Mouse (Mus musculus) thymus, adult 2 months (tissue): ENCODE measurements around the gene Prickle3. TPM values are rescaled to one million over a fixed set of nuclear protein-coding genes. Genes with fewer than 3 reads are reported as not detected.

ENCODE experiments used
- DNase-seq: peaks from one replicate; pipeline ENCODE4 v3.0.0; 2021
- H3K27ac ChIP-seq: fragments of 200-500 bp; 2 replicates; pipeline ENCODE4 v1.5.1; 2012; ENCODE audit warnings: low read length, control low read depth; ENCODE audit not compliant: control insufficient read depth, insufficient read depth
- H3K27me3 ChIP-seq: fragments of 200-500 bp; 2 replicates; pipeline ENCODE4 v1.6.1; 2012; ENCODE audit warnings: mild to moderate bottlenecking, low read length, moderate library complexity, mixed read lengths; ENCODE audit not compliant: control insufficient read depth, insufficient read depth
- H3K36me3 ChIP-seq: fragments of 200-500 bp; 2 replicates; pipeline ENCODE4 v1.6.1; 2012; ENCODE audit warnings: mild to moderate bottlenecking, low read length, moderate library complexity; ENCODE audit not compliant: control insufficient read depth, insufficient read depth
- H3K4me1 ChIP-seq: fragments of 200-500 bp; replicated peaks from 2 replicates; pipeline ENCODE4 v1.6.1; 2012; ENCODE audit warnings: low read length; ENCODE audit not compliant: control insufficient read depth, insufficient read depth
- H3K4me3 ChIP-seq: fragments of 200-500 bp; 2 replicates; pipeline ENCODE4 v1.5.1; 2012; ENCODE audit warnings: mild to moderate bottlenecking, low read length, control low read depth, moderate library complexity; ENCODE audit not compliant: control insufficient read depth, insufficient read depth
- CTCF ChIP-seq: fragments of 200-500 bp; IDR thresholded peaks from 2 replicates; pipeline ENCODE4 v1.5.1; 2012; ENCODE audit warnings: mild to moderate bottlenecking, control low read depth, low read length, moderate library complexity, borderline replicate concordance; ENCODE audit not compliant: control insufficient read depth, poor library complexity, insufficient read depth; ENCODE audit errors: extremely low read depth
- POLR2A ChIP-seq: fragments of 200-500 bp; IDR thresholded peaks from 2 replicates; pipeline ENCODE4 v1.6.1; 2012; ENCODE audit warnings: mild to moderate bottlenecking, low read length, control low read depth, moderate library complexity; ENCODE audit not compliant: control insufficient read depth, poor library complexity, insufficient read depth; ENCODE audit errors: extremely low read depth
- WGBS: fragments of 180-500 bp; shearing (Covaris S2); methylation state at CpG from one replicate; pipeline ENCODE4 v1.1.7; 2018; 5-methylcytosine and 5-hydroxymethylcytosine counted together
- polyA plus RNA-seq: library from polyadenylated mRNA; depleted of rRNA; stranded (reverse); fragments of >200 nt; gene quantifications from 2 replicates; pipeline ENCODE4 v1.2.3, GENCODE M21; 2012

Prickle3 gene
- polyA plus RNA-seq, 1 experiment: 29.7 TPM

DNA sequence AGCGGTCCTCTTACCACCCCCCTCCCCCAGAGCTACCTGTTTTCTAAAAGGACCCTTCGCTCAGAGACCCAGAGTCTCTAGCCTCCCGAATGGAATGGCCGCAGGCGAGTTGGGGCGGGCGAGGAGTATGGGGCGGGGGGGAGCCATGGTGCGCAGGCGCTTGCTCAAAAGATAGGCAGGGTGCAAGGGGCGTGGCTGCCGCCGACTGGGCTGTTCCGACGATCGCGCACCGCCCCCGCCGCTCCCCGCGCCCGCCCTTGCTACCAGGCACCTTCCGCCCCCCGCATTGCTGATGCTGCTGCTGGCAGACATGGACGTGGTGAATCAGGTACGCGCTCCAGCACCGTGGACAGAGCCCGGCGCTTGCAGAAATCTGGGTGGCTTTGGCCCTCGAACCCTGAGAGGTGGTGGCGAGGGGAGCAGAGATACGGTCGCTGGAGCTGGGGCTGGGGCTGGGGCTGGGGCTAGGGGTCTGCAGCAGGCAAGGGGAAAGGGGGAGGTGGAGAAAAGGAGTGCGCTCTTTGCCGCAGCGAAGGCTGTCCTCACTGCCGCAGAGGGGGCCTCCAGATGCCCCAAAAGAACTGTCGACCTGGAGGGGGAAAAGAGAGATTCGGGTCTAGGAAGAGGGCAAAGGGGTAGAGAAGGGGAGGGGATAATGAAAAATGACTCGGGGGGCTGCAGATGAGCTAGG lies 18.5 kb upstream of the Prickle3 start, which contains the start of gene Syp:
TSS of gene Syp (plus strand) at position 71 of the 691 bp plus-strand sequence.
- H3K27me3 ChIP-seq: no peaks in the 10 kb centered on the region; the same call in 1 of the 2 replicates
- DNase-seq: peak; percentile 87

DNA sequence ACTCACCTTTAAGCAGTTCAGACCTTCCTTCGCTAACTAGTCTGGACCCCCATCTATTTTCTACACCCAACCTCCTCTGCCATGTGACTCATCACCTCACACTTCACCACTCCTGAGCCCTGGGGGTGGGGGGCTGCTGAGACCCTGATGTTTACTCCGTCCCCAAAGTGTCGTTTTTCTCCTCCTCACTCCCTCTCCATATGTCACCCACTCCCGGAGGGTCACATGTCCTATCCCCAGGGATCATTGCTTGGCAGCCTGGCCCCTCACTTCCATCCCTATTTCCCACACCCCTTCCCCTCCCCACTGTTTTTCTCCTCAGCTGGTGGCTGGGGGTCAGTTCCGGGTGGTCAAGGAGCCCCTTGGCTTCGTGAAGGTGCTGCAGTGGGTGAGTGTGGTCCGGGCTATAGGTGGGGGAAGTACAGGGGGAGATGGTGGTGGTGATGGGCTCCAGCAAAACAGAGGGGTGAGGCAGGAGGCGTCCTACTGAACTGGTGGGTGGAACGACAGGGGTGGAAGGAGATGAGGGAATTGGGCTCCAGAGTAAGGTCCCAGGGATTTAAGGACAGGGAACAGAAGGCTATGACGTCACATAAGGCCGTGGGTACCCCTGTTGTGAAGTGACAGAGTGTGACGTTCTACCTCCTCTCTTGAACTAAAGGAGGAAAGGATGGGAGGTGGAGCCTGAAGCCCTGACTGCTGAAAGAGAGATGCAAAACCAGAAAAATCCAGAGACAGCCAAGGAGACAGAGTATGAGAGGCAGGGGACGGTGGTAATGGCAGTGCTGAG lies 17.3 kb upstream of the Prickle3 start:
- 21% methylated on average over 13 of the region's 13 CpGs for WGBS
- TF ChIP-seq POLR2A (no peak), CTCF (no peak)
- no peaks in the 10 kb centered on the region; the same call in 1 of the 2 replicates for H3K27me3 ChIP-seq
- H3K4me1 ChIP-seq: 0 out of 2 replicates have a peak, but pooled peaks cover 5% of the 10 kb centered on the region
- no peak for DNase-seq
- no peak overlapping the region for H3K4me3 ChIP-seq
- no peaks in the 10 kb centered on the region for H3K36me3 ChIP-seq
- no peak overlapping the region for H3K27ac ChIP-seq

More for the DNA sequence above, 18.5 kb upstream of the Prickle3 start, which contains the start of gene Syp:
- 2% methylated on average over 39 of the region's 42 CpGs for WGBS
- no peaks in the 10 kb centered on the region for H3K36me3 ChIP-seq
- TF ChIP-seq POLR2A (no peak), CTCF (no peak)
- 0 out of 2 replicates have a peak, but pooled peaks cover 5% of the 10 kb centered on the region for H3K4me1 ChIP-seq
- no peak within 1 kb of the TSS for H3K27ac ChIP-seq
- H3K4me3 ChIP-seq: no peak within 1 kb of the TSS

DNA sequence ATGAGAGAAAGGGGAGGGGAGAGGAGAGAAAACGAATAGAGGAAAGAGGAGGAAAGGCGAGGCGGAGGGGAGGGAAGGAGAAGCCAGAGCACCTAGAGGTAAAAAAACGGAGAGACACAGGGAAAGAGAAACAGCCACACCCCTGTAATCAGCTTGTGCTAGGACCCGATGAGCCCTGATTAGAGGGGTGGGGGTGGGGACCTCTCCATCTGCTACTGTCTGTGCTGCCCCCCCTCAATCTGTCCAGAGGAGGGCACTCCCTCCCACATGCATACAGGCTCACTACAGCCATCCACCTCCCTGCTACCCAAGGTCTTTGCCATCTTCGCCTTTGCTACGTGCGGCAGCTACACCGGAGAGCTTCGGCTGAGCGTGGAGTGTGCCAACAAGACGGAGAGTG lies 16.3 kb upstream of the Prickle3 start:
- no peak for TF ChIP-seq POLR2A
- no peak for TF ChIP-seq CTCF
- 31% methylated on average over 12 of the region's 12 CpGs for WGBS
- no peaks in the 10 kb centered on the region; the same call in 1 of the 2 replicates for H3K27me3 ChIP-seq
- H3K4me3 ChIP-seq: no peak overlapping the region
- H3K27ac ChIP-seq: no peak overlapping the region
- H3K4me1 ChIP-seq: 0 out of 2 replicates have a peak, but pooled peaks cover 5% of the 10 kb centered on the region
- DNase-seq: no peak
- H3K36me3 ChIP-seq: no peaks in the 10 kb centered on the region

DNA sequence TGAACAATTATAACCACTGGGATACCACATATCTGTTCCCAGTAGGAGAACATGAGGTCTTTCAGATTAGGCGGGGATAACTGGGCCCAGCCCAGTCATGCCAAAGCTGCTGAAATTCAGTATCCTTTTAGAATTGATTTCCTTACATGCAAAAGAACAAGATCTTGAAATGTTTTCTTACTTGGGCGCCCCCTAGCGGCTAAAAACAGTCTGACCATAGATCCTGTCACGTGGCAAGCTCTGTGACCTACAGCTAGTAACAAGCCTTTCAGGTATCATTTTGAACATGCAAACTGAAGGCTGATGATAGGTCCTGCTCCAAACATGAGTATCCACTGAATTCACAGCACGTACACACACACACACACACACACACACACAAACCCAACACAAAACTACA lies 11.7 kb upstream of the Prickle3 start:
- peak; percentile 76 for DNase-seq
- 9% methylated on average over 5 of the region's 5 CpGs for WGBS
- peaks cover 14% of the 10 kb centered on the region; the same call in 1 of the 2 replicates for H3K4me1 ChIP-seq
- no peaks in the 10 kb centered on the region for H3K36me3 ChIP-seq
- H3K27ac ChIP-seq: no peak overlapping the region
- no peak overlapping the region for H3K4me3 ChIP-seq
- no peaks in the 10 kb centered on the region for H3K27me3 ChIP-seq
- TF ChIP-seq POLR2A (no peak), CTCF (no peak)

DNA sequence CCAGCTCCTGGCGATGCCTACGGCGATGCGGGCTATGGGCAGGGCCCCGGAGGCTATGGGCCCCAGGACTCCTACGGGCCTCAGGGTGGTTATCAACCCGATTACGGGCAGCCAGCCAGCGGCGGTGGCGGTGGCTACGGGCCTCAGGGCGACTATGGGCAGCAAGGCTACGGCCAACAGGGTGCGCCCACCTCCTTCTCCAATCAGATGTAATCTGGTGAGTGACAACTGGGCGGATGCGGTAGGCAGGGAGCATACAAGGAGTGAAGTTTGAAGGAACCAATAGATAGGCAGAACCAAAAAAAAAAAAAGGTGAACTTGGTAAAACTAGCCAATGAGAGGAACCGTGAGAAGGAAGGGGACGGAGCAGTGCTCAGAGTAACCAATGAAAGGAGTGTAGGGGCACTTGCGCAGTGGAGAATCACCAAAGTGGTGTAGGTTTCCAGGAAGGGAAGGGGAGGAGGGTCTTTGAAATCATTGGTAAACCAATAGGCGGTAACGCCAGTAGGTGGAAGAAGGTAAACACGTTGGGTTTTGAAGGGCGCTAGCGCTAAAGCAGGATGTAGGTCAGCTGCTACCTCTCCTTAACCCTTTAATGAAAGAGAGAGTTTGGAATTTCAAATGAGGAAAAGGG lies 8.3 kb upstream of the Prickle3 start:
- DNase-seq: peak; percentile 78

More for the DNA sequence above, 8.3 kb upstream of the Prickle3 start:
- no peak for TF ChIP-seq CTCF
- peak; percentile 48 for TF ChIP-seq POLR2A
- no peaks in the 10 kb centered on the region for H3K36me3 ChIP-seq
- peak overlapping the region; percentile 89 for H3K4me3 ChIP-seq
- no peaks in the 10 kb centered on the region for H3K27me3 ChIP-seq
- peak overlapping the region; percentile 95 for H3K27ac ChIP-seq
- 1% methylated on average over 25 of the region's 25 CpGs for WGBS
- H3K4me1 ChIP-seq: peaks cover 23% of the 10 kb centered on the region
